Comparison of ENCODE assay signal across 8 mouse cellular contexts in genomic region chr1:155812581-155813499, GRCm38 (mm10). TPM values are rescaled to one million over a fixed set of nuclear protein-coding genes. Genes with fewer than 3 reads are reported as not detected.
DNase-seq lines count a peak whose midpoint lies in the region; ATAC-seq and TF ChIP-seq lines count a peak whose summit lies in the region.

Gene Qsox1, minus strand, starts transcription at chr1:155812889.

- no peak for TF ChIP-seq CTCF in liver, adult 2 months (IDR thresholded peaks at IDR 0.05; ENCODE audit: low read depth, low read length)

- no peaks in the 10 kb centered on the region for H3K27me3 ChIP-seq in heart, embryonic 11.5 days (ENCODE audit: control insufficient read depth, insufficient read depth, low read length)
- no peaks in the 10 kb centered on the region for H3K27me3 ChIP-seq in kidney, embryonic 16.5 days (ENCODE audit: insufficient read depth, low read length)
- no peaks in the 10 kb centered on the region for H3K27me3 ChIP-seq in liver, adult 2 months (ENCODE audit: control insufficient read depth, insufficient read depth, low read length)
- no peaks in the 10 kb centered on the region for H3K27me3 ChIP-seq in myocyte (ENCODE audit: control insufficient read depth, insufficient read depth, insufficient read length)
- H3K27me3 ChIP-seq in splenic B cell, adult 2 months (ENCODE audit: control insufficient read depth, insufficient read depth, low read length, poor library complexity, severe bottlenecking) = no peaks in the 10 kb centered on the region

- peak; percentile 95 for TF ChIP-seq POLR2A in liver, adult 2 months (IDR thresholded peaks at IDR 0.05; ENCODE audit: extremely low read depth, insufficient read depth, low read length)
- peak; percentile 90 for TF ChIP-seq POLR2A in myocyte (IDR thresholded peaks at IDR 0.05; ENCODE audit: insufficient read length, low read depth)

- peak; percentile 95 for ATAC-seq in erythroblast, adult 5-6 weeks (replicated peaks; ENCODE audit: low FRiP score, poor library complexity, severe bottlenecking)
- peak; percentile 91 for ATAC-seq in heart, embryonic 11.5 days (replicated peaks; ENCODE audit: insufficient number of reproducible peaks, low FRiP score, low TSS enrichment)
- peak; percentile 96 for ATAC-seq in kidney, embryonic 16.5 days (ENCODE audit: low FRiP score, low TSS enrichment)

- H3K36me3 ChIP-seq in heart, embryonic 11.5 days (ENCODE audit: control insufficient read depth, insufficient read depth, low read length) = no peaks in the 10 kb centered on the region
- H3K36me3 ChIP-seq in kidney, embryonic 16.5 days (ENCODE audit: insufficient read depth, low read length) = no peaks in the 10 kb centered on the region
- H3K36me3 ChIP-seq in liver, adult 2 months (ENCODE audit: control insufficient read depth, insufficient read depth, low read length) = no peaks in the 10 kb centered on the region
- no peaks in the 10 kb centered on the region for H3K36me3 ChIP-seq in myocyte (ENCODE audit: control insufficient read depth, insufficient read depth)
- no peaks in the 10 kb centered on the region for H3K36me3 ChIP-seq in splenic B cell, adult 2 months (ENCODE audit: control insufficient read depth, insufficient read depth, low read length, poor library complexity, severe bottlenecking)

- H3K27ac ChIP-seq in heart, embryonic 11.5 days (ENCODE audit: low read depth, low read length) = peak within 1 kb of the TSS; percentile 47
- H3K27ac ChIP-seq in kidney, embryonic 16.5 days (ENCODE audit: low read length) = peak within 1 kb of the TSS; percentile 73; the same call in 1 of the 2 replicates
- H3K27ac ChIP-seq in liver, adult 2 months (replicated peaks; ENCODE audit: insufficient read depth, low read depth, low read length) = peak within 1 kb of the TSS; percentile 76

- no peaks in the 10 kb centered on the region for H3K9me3 ChIP-seq in heart, embryonic 11.5 days (replicated peaks; ENCODE audit: control insufficient read depth, low read length)
- no peaks in the 10 kb centered on the region for H3K9me3 ChIP-seq in kidney, embryonic 16.5 days (ENCODE audit: low read length)

- peaks cover 19% of the 10 kb centered on the region; the same call in 1 of the 2 replicates for H3K4me1 ChIP-seq in heart, embryonic 11.5 days (ENCODE audit: control insufficient read depth, insufficient read depth, low read length)
- peaks cover 17% of the 10 kb centered on the region for H3K4me1 ChIP-seq in kidney, embryonic 16.5 days (ENCODE audit: insufficient read depth, low read length)
- peaks cover 16% of the 10 kb centered on the region for H3K4me1 ChIP-seq in liver, adult 2 months (ENCODE audit: control insufficient read depth, insufficient read depth, low read length)

- H3K79me2 ChIP-seq in liver, adult 2 months (ENCODE audit: control insufficient read depth, insufficient read depth, low read length) = peaks cover 16% of the 10 kb centered on the region
- H3K79me2 ChIP-seq in myocyte (ENCODE audit: control insufficient read depth, insufficient read depth) = peaks cover 15% of the 10 kb centered on the region

- H3ac ChIP-seq in myocyte (ENCODE audit: control insufficient read depth, insufficient read length) = peak within 1 kb of the TSS; percentile 77

- peak; percentile 92 to 93 for DNase-seq in B cell, adult 2 months
- DNase-seq in brain, adult 2 months (ENCODE audit: low read depth, low spot score) = peak; percentile 89
- peak; percentile 73 for DNase-seq in liver, adult 2 months (ENCODE audit: extremely low read depth, low read depth, low spot score)
- DNase-seq in splenic B cell, adult 2 months (ENCODE audit: low read depth, low spot score) = peak; percentile 91

- peak within 1 kb of the TSS; percentile 73 for H3K9ac ChIP-seq in heart, embryonic 11.5 days (ENCODE audit: low read depth, low read length)
- H3K9ac ChIP-seq in kidney, embryonic 16.5 days (replicated peaks; ENCODE audit: low read length) = peak within 1 kb of the TSS; percentile 76
- H3K9ac ChIP-seq in liver, adult 2 months (ENCODE audit: low read depth, low read length) = peak within 1 kb of the TSS; percentile 89

- peak within 1 kb of the TSS; percentile 67 for H3K4me3 ChIP-seq in heart, embryonic 11.5 days (ENCODE audit: low read depth, low read length)
- peak within 1 kb of the TSS; percentile 76 for H3K4me3 ChIP-seq in kidney, embryonic 16.5 days (ENCODE audit: low read length)
- H3K4me3 ChIP-seq in liver, adult 2 months (ENCODE audit: insufficient read depth, low read depth, low read length) = peak within 1 kb of the TSS; percentile 97
- peak within 1 kb of the TSS; percentile 74 for H3K4me3 ChIP-seq in myocyte

- WGBS in heart, embryonic 11.5 days (ENCODE audit: insufficient replicate concordance) = under 1% methylated on average over 53 of the region's 67 CpGs
- WGBS in kidney, embryonic 16.5 days = under 1% methylated on average over 65 of the region's 67 CpGs
- under 1% methylated on average over 66 of the region's 67 CpGs for WGBS in liver, adult 2 months

- H3K4me2 ChIP-seq in heart, embryonic 11.5 days = peak within 1 kb of the TSS; percentile 82
- H3K4me2 ChIP-seq in kidney, embryonic 16.5 days (replicated peaks; ENCODE audit: low read depth, low read length) = peak within 1 kb of the TSS; percentile 67
- H3K4me2 ChIP-seq in myocyte (ENCODE audit: low read depth) = peak within 1 kb of the TSS; percentile 97

TF ChIP-seq in myocyte, 11 proteins besides CTCF, POLR2A, EP300 and RAD21:
- TF ChIP-seq SRF (IDR thresholded peaks at IDR 0.05; ENCODE audit: control insufficient read depth, insufficient read length, low read depth) = no peak
- peak; percentile 89 for TF ChIP-seq POLR2AphosphoS2 (IDR thresholded peaks at IDR 0.05; ENCODE audit: insufficient read length, low read depth)

RNA-seq across cellular contexts. Expression of gene Qsox1, which starts in this region (rescaled TPM):
- total RNA-seq in erythroblast, adult 5-6 weeks (2015; ENCODE audit: low replicate concordance) = 1.5 and 4.2 TPM in 2 replicates
- total RNA-seq in erythroblast, adult 5-6 weeks (2017; ENCODE audit: low replicate concordance) = 4.6 and 8.2 TPM in 2 replicates
- polyA plus RNA-seq in heart, embryonic 11.5 days (2014; fragmentation: Nextera tagmentation; extraction: Ambion mirVana) = 10.7 and 12.1 TPM in 2 replicates
- 33.3 and 34.0 TPM in 2 replicates for polyA plus RNA-seq in kidney, embryonic 16.5 days (2015; fragmentation: Nextera tagmentation; extraction: Ambion mirVana)
- total RNA-seq in liver, adult 2 months (2014; rRNA removed) = 221 and 249 TPM in 2 replicates
- polyA plus RNA-seq in liver, adult 2 months (2012; rRNA removed) = 475 and 543 TPM in 2 replicates
- polyA plus RNA-seq in myocyte (2012; fragmentation: generic; extraction: Trizol) = 101 TPM

Comparison
In these comparisons a context has a peak if more than half of its experiments do, and no peak if none do; other contexts are left out.
1. Peak in every context shown above with its lines: DNase-seq, ATAC-seq, H3K4me3 ChIP-seq and H3K27ac ChIP-seq.
2. RNA of gene Qsox1 (total RNA-seq): 221 to 249 TPM in liver, adult 2 months; 1.5 to 8.2 TPM in erythroblast, adult 5-6 weeks; every median in the first group is over 10 times any median in the second.